Mouse (Mus musculus): Measurements from ENCODE around the gene Irak4. TPM values are rescaled to one million over a fixed set of nuclear protein-coding genes. Genes with fewer than 3 reads are reported as not detected.

Gene Irak4
- total RNA-seq, 2 experiments from 2014 or later: 1.7 to 2.1 TPM

- DNase-seq (ENCODE audit: low spot score in 2 of 2): no peak
- intact Hi-C loops (cut with DNase I): loop anchor here (5.0 kb wide), 1 partner anchor 45 kb away; no protein-coding TSS in a partner anchor
These were observed 59.0 kb downstream of the Irak4 start for GRCm38 (mm10) chr15:94602441-94602840.

GRCm38 (mm10) chr15:94607768-94608167, 64.3 kb downstream of the Irak4 start:
- intact Hi-C loops (cut with DNase I): loop anchor here (1.0 kb wide), 1 partner anchor 11 kb away; no protein-coding TSS in a partner anchor
- peak; percentile 41 to 85 for DNase-seq (ENCODE audit: low spot score in 2 of 2)

- no peak for DNase-seq (ENCODE audit: low spot score in 2 of 2)
- intact Hi-C loops (cut with DNase I): no loop called here
These were observed 72.6 kb downstream of the Irak4 start for GRCm38 (mm10) chr15:94616036-94616435.

- intact Hi-C loops (cut with DNase I): no loop called here
- DNase-seq (ENCODE audit: low spot score in 2 of 2): no peak
These were observed 77.5 kb downstream of the Irak4 start for GRCm38 (mm10) chr15:94620909-94621308.

GRCm38 (mm10) chr15:94628463-94628829, 85.0 kb downstream of the Irak4 start:
- no peak for DNase-seq (ENCODE audit: low spot score in 2 of 2)
- intact Hi-C loops (cut with DNase I): no loop called here

GRCm38 (mm10) chr15:94628830-94629601, 85.6 kb downstream of the Irak4 start, which contains the start of gene Tmem117:
Tmem117 (plus strand) TSS chr15:94629232.
- intact Hi-C loops (cut with DNase I): no loop called here
- DNase-seq (ENCODE audit: low spot score in 2 of 2): peak in 1 of 2 experiments; percentile 31

GRCm38 (mm10) chr15:94630553-94630952, 87.1 kb downstream of the Irak4 start:
- no peak for DNase-seq (ENCODE audit: low spot score in 2 of 2)
- intact Hi-C loops (cut with DNase I): no loop called here

Other genes starting within 250 kb of the Irak4 start
- gene Adamts20, start 78.2 kb upstream of the Irak4 start, total RNA-seq (2021): 1 to 10 TPM; 7.8 to 9.9 TPM
- gene Pus7l, start 96 bp upstream of the Irak4 start, total RNA-seq (2021): 1 to 10 TPM; 2.8 to 5.1 TPM
- gene Twf1, start 46.2 kb downstream of the Irak4 start, total RNA-seq (2021): 10 to 100 TPM; 39.5 to 49.7 TPM
- 1 to 10 TPM; 8.2 to 8.8 TPM for gene Tmem117, start 85.6 kb downstream of the Irak4 start, total RNA-seq (2021)